Mouse (Mus musculus) lung, postnatal 4 days (tissue): ENCODE data around the gene Foxp1.

Experiments used
- DNase-seq, 2 experiments: peaks; one replicate each; pipeline ENCODE4 v3.0.0; 2021

The Foxp1 gene

DNA sequence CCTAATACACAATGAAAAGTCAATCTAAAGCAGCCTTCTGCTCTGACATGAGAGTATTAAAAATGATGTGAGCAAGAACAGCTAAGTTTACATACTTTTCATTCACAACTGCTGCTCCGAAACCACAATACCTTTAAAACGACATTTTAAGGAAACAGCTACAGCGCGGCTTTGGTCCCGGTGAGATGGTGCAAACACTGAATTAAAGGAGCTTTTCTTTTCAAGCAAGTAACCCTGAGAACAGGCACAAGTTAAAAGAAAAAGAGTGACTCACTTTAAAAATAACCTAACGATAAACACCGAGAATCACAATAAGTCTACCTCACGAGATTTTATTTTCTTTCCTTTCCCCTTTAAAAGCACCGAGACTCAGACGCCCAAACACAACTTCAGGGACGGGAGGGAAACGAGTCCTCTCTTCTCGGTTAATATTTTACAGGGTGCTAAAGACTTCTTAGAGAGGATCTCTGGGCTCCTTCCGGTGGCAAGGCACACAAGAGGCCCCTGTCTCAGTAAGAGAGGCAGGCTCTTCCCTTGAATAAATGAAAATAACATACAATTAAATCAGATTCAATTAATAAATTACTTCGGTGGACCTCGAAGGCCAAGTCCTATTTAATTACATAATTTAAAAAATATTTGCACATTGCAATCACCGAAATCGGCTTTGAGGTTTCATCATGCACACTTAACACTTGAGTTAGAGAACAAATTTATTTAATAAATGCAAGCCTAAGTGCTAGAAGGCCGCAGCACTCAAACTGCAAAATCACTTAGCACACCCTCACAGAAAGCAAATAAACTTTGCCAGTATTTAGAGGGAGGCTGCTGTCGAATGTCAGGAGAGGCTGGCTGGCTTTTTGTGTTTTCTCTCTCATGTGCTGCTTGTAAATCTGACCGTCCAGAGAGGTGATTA is 246.9 kb downstream of the Foxp1 start:
- DNase-seq, result peak; percentile 29 to 53

DNA sequence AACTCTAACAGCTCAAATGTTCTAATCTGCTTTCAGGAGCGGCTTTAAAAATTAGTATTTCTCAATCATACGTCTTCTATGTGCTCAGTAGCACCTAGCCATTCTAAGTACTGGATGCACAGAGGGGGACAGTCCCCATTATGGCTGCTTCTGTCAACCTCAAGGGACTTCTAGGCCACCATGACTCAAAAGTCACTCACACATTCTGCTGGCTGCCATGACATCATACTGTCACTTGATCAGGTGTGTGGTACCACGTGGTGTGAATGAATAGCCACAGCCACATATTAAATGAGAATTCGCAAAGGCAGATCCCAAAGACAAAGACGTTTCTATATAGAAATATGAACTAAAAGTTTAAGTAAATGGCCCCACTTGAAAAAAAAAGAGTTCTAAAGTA is 247.9 kb downstream of the Foxp1 start:
- DNase-seq, result no peak

DNA sequence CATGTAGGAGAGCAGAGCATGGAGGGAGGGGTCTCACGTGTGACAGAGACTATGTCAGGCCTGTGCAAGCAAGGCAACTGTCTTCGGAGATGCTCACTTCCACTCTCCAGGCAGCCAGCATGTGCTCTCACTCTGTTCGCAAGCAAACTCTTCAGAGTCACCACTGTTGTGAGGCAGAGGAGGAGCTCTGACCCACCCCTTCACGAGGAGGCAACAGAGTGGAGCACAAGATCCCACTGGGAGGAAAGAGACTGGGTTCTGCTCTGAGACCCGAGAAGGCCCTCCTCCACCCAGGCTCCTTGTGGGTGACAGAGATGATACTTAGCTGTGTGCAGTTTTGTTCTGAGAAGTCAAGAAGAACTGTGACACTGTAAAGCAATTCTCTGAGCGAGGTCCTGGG is 248.3 kb downstream of the Foxp1 start:
- DNase-seq, result no peak

DNA sequence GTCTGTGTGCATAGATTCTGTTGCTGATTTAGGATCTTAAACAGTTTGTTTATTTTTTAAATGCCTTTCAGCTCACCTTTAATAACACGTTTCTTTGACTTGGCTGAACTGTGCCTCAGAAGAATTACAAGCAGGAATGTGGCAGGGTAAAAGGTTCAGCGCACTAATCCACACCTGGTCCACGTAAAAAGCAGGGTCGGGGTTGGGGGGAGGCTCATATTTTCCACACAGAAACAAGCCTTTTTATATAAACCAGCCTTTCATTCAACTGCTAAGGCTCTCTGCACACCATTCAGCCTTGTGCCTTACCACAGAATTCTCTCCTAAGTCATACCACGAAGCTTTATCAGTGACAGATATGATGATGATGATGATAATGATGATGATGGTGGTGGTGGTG is 249.3 kb downstream of the Foxp1 start:
- DNase-seq, result no peak

DNA sequence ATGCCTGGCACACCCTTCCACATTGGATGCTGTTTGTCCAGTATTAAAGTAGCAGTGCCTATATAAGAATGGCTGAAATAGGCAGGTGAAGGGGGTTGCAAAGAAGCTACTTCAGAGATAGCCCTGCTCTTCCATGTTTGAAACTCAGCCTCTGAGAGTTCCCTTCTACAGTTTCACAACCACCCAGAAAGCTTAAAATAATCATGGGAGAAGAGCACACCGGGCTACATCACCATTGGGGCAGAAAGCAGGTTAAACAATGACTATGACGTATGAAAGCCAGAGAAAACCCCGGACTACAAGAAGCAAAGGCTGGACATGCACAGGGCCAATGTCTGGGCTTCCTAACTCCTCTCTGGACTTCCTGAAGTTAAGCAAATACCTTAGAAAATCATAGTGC is 250.3 kb downstream of the Foxp1 start:
- no peak for DNase-seq

DNA sequence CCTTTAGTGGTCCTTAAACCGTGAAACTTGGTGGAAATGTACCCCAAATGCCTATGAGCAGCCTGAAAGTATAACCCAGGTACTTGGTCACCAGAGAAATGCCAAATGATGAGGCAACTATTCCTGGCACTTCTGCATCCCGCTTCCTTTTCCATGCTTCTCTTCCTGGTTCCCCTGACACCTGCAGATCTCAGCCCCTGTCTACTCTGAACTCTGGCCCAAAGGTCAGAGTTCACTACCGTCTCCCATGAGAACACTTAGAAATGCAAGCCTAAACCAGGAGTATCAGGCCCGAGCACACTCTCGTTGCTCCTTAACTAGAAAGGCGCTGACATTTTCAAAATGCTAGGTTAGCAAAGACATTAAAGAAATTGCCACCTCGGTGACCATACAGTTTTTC is 250.8 kb downstream of the Foxp1 start:
- DNase-seq, result no peak

DNA sequence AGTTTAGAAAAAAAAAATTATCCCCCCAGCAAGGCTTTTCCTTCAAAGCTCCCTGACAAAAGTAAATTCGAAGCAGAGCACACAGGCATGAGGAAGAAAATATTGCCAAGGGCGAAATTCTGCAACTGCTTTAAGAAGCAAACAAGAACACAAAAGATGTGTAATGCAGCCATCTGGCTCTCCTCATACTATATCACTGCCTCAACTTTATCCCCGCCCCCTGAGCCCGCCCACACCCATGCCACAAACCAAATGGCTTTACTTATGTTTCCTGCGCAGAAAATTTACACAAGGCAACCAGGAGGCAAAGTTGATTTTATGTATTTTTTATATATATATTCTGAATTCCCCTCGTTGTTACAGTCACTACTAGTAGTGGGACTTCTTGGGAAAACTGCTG is 252.6 kb downstream of the Foxp1 start:
- DNase-seq, result no peak

DNA sequence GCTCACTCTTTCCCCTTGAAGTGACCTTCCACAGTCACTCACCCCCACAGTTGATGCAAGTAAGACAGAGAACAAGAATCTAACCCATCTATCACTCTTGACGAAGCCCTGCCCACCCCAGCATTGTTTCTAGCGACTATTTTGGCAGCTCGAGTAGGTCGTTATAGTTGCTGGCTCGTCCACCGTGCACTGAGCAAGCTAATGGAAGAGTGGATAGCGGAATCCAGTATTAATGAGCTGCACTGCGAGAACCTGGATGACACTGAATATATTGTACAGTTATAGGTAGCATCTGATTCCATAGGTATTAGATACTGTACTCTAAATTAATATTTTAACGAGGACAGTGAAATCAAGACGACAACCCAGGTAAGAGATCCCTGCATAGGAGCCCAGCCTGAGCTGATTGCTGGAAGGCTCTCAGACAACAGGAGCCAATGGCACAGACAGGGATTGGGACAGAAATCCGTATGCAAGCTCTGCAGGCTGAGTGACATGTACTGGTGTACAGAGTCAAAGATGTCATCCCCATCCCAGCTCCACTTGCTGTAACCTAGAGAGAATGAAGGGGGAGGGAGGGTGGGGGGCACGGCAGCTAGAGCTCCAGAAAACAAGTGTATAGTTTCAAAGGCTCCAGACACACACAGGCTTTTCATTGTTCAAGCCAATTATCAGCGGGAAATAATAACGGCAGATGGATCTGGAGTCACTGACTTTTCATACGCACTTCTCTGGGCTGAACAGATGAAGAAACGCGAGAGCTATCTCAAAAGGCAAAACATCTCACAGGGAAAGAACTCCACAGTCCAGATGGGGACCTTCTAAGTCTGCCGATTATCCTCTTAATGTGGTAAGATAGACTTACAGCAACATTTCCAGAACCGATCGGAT is 254.1 kb downstream of the Foxp1 start:
- DNase-seq, result no peak

DNA sequence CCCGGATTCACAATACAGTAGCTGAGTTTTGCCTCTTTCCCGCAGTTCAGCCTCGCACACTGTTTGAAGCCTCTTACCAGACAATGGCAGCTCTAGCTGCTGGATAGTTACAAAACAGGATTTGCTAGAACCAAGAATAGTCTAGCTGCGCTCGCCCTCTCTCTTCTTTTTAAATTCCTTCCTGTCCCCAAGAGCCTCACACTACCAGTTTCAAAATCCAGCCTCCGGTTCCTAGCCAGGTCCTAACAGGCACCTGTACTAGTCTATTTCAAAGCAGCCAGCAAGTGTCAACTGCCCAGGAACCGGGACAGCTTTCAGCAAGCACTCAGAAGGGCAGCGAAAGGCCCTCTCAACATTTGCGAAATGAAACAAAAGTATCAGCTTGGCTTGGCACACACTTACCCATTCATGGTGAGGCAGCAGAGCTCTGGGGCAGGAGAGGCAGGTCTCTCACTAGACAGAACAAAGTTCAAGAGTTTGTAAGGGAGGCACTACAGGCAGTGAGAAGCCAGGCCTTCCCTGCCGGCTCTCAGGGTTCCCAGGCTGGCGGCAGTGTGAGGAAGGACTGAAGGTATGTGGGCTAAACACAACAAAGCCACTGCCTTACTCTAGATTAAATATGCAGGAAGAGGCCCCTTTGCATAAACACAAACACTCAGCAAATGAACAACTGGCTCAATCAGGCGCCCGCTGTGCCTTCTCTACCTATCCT is 256.4 kb downstream of the Foxp1 start:
- DNase-seq, result peak; percentile 68 to 84

DNA sequence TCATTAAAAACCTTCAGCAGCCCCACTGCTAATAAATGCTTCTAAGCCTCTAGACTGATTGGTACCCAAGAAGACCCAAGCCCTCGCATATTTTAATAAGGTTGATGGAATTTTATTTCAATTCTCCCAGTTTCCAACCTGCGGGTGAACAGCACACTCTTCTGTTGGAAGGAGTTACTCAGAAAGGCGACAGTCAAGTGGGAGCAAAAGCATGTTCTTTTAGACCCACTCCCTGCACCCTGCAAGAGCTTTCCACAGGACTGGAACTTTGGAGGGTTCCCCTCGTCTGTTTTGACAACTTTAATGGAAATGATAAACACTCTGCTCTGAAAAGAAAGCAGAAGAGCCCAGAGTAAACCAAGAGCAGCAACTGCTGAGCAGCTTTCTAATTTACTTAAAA is 257.3 kb downstream of the Foxp1 start:
- DNase-seq, result no peak

DNA sequence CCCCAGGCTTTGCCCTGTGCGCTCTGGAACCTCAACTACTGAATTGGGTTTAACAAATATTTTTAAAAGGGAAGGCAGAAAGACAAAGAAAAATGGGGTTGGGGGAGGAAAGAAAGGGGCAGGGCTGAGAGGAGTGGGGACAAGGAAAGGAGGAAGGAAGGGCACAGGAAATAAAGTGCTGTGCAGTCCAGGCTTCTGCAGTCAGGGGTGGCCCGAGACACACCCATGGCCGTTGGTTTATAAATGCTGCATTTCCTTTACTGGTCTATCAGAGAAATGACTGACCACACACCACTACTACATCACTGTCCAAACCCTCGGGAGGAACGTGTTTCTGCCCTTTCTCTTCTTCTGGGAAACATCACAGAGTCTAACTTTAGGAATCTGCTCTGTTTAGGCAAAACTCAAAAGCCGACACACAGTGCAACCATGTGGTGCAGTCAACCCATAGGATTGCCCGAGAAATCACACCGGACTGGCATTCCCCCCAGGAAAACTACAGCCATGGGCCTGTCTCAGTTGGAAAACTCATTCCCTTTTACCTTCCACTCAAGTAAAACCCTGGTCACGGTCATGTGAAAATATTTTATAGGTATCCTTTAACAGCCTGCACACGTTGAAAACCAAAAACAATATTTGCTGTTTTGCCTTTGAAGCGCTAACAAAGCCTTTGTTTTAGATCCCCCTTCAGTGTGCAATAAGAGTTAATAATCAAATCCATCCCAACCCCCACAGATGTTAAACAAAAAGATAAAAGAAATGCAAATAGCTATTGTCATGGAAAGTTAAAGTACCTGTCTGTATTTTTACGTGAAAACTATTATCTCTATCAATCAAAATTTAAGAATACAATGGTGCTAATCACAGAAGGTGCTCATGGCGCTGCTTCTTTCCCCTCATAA is 258.1 kb downstream of the Foxp1 start:
- peak in 1 of 2 experiments; percentile 38 for DNase-seq

DNA sequence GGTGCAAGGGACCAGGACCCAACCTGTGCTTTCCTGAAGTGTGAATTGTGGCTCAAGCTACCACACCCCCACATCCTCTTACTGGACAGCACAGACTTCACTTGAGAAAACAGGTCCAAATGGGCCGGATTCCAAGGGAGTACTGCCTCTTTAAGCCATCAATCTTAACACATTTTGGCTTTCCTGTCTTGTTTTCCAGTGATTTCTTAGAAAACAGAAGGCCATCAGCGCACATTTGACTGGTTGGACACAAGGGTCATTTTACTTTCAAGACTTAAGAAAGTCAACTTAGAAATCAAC is 258.7 kb downstream of the Foxp1 start:
- DNase-seq, result no peak

DNA sequence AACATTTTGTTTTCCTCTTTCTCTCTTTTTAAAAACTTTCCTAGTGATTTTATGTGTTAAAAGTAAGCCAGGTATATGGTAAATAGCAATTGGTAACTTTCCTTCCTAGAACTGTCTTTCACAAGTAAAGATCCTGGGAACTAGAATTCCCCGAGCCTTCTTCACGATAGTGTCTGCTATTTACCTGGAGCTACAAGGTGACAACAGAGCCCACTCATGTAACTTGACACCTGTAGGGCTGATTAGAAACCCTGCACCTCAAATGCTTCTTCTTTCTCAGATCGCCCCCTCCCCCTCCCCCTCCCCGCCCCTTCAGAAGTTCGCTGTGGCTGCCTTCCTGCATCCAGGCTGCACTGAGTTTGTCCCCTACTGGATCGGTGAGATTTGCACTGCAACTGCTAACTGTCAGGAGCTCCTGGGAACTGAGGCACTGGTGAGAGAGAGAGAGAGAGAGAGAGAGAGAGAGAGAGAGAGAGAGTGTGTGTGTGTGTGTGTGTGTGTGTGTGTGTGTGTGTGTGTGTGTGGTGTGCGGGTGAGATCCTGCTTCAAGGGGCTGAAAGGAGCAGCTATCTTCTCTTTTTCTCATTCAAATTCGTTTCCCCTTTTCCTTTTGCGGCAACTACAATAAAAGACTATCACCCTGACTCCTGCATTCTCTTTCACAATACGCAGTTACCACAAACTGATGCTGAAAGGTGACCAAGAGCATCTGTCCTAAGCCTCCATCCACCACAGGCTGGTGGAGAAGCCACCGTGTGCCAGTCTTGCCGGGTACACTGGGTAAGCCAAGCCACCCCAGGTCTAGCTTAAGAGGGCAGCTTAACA is 259.2 kb downstream of the Foxp1 start:
- DNase-seq, result no peak

DNA sequence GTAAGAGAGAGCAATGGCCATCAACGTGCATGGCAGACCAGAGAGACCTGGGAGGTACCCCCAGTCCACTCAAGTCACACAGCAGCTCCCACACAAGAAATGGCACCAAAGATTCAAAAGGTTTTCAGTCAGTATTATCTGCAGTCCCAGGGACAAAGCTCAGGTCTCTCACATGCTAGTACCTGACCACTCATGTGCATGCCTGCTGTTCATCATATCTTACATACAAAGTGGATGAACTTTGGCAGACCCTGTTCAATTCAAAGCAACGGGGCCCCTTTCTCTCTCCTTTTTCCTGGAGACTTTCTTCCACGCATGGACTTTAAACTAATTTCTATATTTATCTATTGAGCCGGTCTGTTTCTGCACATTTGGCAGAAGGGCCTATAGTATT is 260.8 kb downstream of the Foxp1 start:
- DNase-seq, result no peak

DNA sequence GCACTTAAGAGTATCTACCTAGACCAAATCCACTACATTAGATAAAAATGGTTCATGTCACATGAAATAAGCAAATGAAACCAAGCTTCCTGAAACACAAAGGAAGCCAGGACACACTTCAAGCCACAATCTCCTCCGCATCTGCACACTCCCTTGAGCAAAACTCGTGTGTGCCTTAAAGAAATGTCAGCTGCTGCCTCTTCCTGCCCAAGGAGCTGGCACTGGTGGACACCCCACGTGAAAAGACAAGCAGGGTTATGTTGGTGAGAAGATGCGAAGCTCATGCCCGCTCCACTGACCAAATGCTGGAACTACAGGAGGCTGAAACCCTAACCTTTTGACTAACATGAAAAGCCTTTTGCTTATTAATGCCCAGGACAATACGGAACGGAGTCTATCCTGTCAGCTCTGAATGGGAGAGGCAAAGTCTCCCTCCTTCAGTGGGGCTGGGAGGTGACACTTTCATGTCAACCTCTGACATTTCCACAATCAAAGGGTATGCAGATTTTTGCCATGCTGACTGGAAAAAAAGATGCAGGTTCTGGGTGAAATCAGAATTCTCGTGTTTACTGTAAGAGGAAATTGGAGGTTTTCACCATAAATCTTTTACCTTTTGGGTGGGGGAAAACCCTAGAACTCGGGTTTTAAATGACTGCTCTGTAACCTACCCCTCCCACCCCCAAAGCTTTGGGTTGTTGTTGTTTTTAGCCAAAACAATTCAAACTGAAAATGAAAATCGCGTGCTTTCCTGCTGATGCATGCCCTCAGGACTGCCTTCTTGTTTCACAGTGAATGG is 261.4 kb downstream of the Foxp1 start:
- DNase-seq, result no peak

DNA sequence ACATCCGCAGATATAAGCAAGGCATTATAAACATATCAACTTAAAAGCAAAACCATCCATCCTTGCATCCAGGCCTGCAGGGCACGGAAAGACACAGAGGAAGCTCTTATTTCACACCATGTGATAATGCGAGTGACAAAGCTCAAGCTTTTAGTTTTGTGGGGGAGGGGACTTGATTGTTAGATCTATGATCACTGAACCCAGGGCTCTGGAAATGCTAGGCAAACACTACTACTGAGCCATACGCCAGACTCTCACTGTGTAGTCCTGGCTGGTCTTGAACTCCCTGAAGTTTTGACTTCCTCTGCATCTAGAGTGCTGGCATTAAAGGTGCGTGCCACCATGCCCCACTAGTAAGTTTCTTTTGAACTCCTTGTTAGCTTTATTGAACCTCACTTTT is 264.2 kb downstream of the Foxp1 start:
- no peak for DNase-seq

DNA sequence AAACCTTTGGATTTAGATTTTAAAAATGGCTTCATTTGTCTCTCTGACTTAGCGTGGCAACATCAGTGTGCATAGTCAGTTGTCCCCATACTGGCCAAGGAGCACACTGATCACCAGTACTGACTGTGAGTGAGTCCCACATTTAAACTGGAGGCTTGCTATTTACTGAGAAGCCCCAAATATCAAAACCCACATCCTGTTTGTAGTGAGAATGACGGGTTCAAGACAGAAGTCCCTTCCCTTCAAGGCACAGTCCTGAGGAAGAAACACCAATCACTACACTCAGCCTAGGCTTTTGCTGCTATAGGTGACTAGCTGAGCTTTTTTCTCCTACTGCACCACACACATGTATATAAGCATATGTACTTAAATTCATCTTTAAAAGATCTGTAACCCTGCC is 264.8 kb downstream of the Foxp1 start:
- DNase-seq, result no peak

DNA sequence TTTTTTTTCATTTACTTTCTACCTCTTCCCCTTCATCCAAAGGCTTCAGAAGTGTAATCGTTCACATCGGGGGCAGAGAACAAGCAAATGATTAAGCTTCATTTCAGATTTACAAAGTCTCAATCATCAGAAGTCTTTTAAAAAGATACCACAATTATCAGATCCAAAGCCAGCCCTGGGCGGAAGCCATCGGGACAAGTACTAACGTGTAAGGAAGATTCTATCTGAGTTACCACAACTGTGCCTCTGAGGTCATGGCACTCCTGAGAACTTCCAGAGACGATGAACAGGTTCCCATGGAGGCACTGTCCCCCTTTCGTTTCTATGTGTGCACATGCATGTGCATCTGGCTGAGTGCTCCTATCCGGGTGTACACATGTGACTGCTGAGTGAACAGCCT is 269.2 kb downstream of the Foxp1 start:
- no peak for DNase-seq

DNA sequence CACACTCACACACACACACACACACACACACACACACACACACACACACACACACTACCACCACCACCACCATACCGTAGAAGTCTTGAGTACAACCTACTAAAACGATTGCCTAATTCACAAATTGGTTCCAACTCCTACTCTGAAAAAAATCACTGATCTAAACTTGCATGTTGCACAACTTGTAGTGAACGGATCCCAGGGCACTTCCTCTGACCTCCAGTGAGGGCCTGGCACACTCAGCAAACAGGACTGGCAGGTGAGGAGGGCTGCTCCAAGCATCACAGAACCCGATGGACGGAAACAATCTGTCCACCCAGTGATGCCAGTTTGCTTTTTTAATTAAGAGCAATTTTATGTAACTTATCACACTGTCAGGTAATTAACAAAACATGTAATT is 269.7 kb downstream of the Foxp1 start:
- DNase-seq, result peak in 1 of 2 experiments; percentile 55

DNA sequence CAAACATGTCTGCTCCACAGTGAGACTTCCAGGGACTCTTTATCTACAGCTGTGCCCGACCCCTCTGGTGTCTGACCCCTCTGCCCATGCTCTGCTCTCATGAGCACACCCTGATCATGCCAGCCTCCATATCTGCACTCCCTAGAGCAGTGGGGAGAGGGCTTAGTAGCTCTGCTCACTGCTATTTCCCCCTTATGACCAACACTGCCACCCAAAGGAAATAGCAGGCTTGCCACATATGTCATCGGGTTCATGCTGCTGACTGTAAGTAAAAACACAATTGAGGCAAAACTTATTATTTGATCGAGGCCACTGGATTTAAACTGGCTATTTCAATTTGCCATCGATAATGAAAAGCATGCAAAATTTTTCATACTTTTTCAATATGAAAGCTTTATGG is 270.6 kb downstream of the Foxp1 start:
- no peak for DNase-seq

DNA sequence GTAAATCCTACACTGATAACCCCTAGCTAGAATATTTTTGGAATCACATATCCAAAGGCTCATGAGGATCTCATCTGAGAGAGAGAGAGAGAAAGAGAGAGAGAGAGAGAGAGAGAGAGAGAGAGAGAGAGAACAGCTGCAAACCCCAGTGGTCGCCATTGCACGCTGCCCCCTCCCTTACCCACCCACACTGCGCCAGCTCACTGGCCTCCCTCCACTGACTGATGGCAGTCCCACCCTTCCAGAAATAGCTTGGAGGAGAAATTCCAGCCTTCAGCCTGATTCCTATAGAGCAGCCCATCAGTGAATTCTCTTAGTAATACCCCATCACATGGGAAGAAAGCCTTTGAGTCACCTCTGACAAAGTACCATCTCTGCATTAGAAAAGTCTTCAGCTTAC is 271.3 kb downstream of the Foxp1 start:
- no peak for DNase-seq
